Mouse (Mus musculus) forebrain, embryonic 15.5 days (tissue): ENCODE measurements around the gene Plin1. TPM values are rescaled to one million over a fixed set of nuclear protein-coding genes. Genes with fewer than 3 reads are reported as not detected.

Source experiments
- ATAC-seq: fragments of 200-750 bp; cut with Nextera tagmentation; replicated peaks from 2 replicates; pipeline ENCODE4 v1.8.0; 2017; ENCODE audit warnings: mild to moderate bottlenecking, moderate TSS enrichment, moderate library complexity
- H3K27ac ChIP-seq: fragments of 300-500 bp; sonication (generic); replicated peaks from 2 replicates; pipeline ENCODE4 v1.5.1; 2015; ENCODE audit warnings: mild to moderate bottlenecking, inconsistent platforms
- H3K27me3 ChIP-seq: fragments of 300-500 bp; sonication (generic); 2 replicates; pipeline ENCODE4 v1.6.1; 2015; ENCODE audit warnings: inconsistent platforms
- H3K36me3 ChIP-seq: fragments of 300-500 bp; sonication (generic); 2 replicates; pipeline ENCODE4 v1.6.1; 2015; ENCODE audit warnings: mild to moderate bottlenecking, inconsistent platforms
- H3K4me1 ChIP-seq: fragments of 300-500 bp; sonication (generic); 2 replicates; pipeline ENCODE4 v1.6.1; 2015; ENCODE audit warnings: inconsistent platforms
- H3K4me2 ChIP-seq: fragments of 300-500 bp; sonication (generic); replicated peaks from 2 replicates; pipeline ENCODE4 v1.6.1; 2015; ENCODE audit warnings: mild to moderate bottlenecking, inconsistent platforms
- H3K4me3 ChIP-seq: fragments of 300-500 bp; sonication (generic); 2 replicates; pipeline ENCODE4 v1.5.1; 2015; ENCODE audit warnings: mild to moderate bottlenecking, inconsistent platforms
- H3K9ac ChIP-seq: fragments of 300-500 bp; sonication (generic); replicated peaks from 2 replicates; pipeline ENCODE4 v1.6.1; 2015; ENCODE audit warnings: mild to moderate bottlenecking, inconsistent platforms
- H3K9me3 ChIP-seq: fragments of 300-500 bp; sonication (generic); 2 replicates; pipeline ENCODE4 v1.6.1; 2016; ENCODE audit warnings: inconsistent platforms
- WGBS: fragments of 180-500 bp; shearing (Covaris S2); methylation state at CpG from one replicate; pipeline ENCODE4 v1.1.7; 2015; ENCODE audit warnings: mixed read lengths; 5-methylcytosine and 5-hydroxymethylcytosine counted together
- polyA plus RNA-seq: library from polyadenylated mRNA; unstranded; fragments of >200 nt; fragmentation: Nextera tagmentation; extraction: Ambion mirVana; gene quantifications from 2 replicates; pipeline ENCODE4 v1.2.1, GENCODE M21; 2015

Plin1 gene
- not detected in 2 replicates for polyA plus RNA-seq

DNA sequence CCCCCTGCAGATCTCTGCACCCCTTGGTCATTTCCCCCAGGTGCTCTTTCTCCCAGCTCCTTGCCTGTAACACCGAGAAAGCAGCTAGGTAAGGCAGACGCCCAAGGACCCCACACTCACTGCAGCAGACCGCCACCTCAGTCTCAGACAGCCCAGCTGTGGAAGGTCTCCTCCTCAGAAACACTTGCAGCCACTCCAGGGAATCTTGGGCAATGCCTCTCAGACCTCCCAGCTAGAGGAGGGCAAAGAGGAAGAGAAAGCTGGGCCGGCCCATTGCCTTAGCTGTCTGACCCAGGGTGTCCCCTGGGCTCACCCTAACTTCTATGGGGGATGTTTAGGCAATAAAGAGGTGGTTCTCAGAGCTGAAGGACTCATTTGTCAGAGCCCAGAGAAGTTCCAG is at the start of gene Plin1:
Gene Plin1, minus strand, starts transcription at position 282 of the 400 bp plus-strand sequence.
- Histone ChIP-seq H3K36me3 (0 out of 2 replicates have a peak, but pooled peaks cover 5% of the 10 kb centered on the region), H3K27me3 (no peaks in the 10 kb centered on the region), H3K9me3 (no peaks in the 10 kb centered on the region), H3K27ac (no peak within 1 kb of the TSS), H3K4me2 (no peak within 1 kb of the TSS), H3K4me1 (no peaks in the 10 kb centered on the region), H3K4me3 (no peak within 1 kb of the TSS), H3K9ac (no peak within 1 kb of the TSS)
- no peak for ATAC-seq
- WGBS = 55% methylated on average over 4 of the region's 4 CpGs

DNA sequence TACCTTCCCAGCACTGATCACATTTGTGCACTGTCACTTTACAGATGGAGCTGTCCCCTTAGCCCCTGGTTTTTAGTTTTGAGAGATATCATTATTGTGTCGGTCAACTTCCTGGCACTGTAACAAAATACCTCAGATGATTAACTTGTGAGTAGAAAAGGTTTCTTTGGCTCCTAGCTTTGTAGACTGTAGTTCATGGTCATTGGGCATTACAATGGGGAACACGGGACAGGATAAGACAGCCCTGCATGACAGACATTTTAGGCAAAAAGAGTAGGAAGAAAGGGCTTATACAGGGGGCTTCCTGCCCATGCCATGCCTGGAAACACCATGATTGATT is 49.8 kb upstream of the Plin1 start:
- no peak overlapping the region for H3K27ac ChIP-seq
- H3K4me2 ChIP-seq = no peak overlapping the region
- ATAC-seq = no peak
- no peaks in the 10 kb centered on the region for H3K36me3 ChIP-seq
- H3K9ac ChIP-seq = no peak overlapping the region
- H3K4me1 ChIP-seq = no peaks in the 10 kb centered on the region
- no peaks in the 10 kb centered on the region for H3K27me3 ChIP-seq
- H3K4me3 ChIP-seq = no peak overlapping the region
- H3K9me3 ChIP-seq = no peaks in the 10 kb centered on the region
- WGBS = 86% methylated on average over 2 of the region's 2 CpGs

DNA sequence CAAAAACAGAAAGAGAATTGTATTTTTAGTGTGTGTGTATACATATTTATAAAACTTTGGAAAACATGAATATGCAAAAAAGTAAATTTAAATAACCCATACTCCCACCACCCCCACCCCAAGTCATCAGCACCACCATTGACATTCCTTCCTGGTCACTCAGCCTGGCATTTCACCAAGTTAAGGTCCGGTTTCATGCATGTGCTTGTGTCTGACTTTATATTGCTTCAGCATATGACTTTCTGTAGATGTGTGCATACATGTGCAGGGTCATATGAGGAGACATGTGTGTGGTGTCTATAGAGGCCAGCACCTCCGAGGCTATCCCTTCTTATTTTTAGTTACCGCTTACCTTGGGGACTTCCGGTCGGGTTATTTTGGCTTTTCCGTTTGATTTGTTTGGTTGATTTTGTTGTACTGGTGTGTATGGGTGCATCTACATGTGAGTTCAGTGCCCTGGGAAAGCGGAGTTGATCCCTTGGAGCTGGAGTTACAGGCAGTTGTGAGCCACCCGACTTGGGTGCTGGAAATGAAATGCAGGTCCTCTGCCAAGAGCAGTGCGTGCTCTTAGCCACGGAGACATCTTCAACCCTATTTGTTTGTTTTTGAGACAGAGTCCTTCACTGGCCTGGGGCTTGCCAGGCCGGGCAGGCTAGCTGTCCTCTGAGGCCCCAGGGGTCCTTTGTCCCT is 49.3 kb upstream of the Plin1 start:
- 78% methylated on average over 11 of the region's 11 CpGs for WGBS
- no peak for ATAC-seq
- H3K36me3 ChIP-seq = no peaks in the 10 kb centered on the region

DNA sequence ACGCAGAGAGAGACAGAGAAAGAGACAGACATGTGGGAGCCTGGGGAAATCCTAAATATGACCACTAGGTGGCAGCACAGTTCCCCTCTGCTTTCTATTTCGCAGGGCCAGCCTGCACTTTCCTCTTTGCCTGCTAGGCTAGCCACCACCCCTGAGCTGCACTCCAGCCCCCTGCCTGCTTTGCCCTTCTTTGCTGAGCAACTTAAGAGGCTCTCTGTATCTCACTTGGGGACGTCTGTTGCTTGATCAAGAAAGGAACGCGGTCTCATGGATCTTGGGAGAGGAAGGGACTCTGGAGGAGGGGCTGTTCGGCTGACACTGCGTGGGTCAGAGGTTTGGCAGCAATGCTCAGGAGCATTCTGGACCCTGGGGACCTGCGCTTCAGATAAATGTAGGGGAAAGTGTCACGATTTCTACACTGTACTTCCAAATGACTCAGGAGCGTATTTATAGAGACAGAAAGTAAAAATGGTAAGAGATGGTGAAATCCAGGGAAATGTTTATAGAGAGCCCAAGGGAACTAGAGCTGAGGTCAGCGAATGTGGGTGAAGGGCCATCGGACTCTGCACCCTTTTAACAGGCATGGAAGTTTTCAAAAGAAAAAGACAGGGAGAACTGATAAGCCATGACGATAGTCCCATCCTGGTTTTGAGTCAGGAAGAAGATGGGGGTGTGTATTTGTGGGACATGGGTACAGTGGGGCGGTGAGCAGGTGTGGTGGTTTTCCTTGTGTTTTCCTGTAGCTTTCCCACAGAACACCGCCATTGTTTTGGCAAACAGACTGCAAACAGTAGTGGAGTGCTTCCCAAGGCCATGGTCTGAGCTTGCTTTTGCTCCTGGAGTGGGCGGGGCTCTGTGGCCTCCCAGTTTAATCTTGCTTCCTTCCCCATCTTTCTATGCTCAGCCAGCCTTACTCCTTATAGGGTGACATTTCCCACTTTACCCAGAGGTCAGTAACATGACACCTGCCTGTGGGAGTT is 48.2 kb upstream of the Plin1 start:
- peak overlapping the region; percentile 13; the same call in 1 of the 2 replicates for H3K4me3 ChIP-seq
- peak; percentile 51; the same call in 1 of the 2 replicates for ATAC-seq

More for the DNA sequence above, 49.3 kb upstream of the Plin1 start:
- no peak overlapping the region for H3K4me3 ChIP-seq
- no peaks in the 10 kb centered on the region for H3K9me3 ChIP-seq
- no peak overlapping the region for H3K4me2 ChIP-seq
- no peak overlapping the region for H3K27ac ChIP-seq
- no peak overlapping the region for H3K9ac ChIP-seq
- H3K4me1 ChIP-seq = no peaks in the 10 kb centered on the region
- no peaks in the 10 kb centered on the region for H3K27me3 ChIP-seq

DNA sequence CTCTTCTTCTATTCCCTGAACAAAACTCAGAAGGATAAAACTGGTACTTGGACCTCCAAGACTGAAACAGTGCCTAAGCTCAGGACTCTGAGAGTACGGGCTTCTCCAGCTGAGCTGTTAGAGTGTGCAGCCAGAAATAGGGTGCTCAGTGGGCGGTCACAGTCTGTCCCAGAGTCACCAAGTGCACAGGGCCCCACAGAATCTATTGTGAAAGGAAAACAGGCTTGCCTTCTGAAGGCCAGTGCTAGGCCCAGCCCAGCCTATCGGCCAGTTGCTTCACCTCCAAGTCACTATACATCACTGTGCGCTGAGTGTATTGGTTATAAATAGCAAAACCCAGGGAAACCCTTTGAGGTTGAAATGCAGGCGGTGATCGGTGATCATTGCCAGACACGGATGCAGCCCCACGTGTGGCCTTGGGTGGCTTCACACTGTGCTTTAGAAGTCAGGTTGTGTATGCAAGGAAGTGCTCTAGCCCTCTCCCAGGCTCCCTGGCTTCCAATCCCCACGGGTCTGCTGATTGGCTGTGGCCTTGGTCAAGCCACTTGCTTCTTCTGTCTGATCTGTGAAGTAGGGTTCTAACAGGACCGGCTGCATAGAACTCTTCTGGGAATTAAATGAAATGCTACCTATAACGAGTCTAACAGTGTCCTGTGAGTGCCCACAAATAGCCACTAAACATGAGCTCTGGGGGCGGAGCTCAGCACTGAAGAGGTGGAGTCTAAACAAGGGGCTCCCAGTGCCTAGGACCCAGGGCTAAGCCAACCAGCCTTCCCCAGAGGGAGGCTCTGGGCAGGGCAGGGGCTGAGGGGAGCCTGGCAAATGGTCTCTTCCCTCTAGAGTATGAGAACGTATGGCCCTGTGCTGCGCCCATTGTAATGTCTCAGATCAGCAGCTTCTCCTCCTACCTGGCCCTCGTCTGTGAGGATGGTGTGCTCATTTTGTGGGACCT is 39.1 kb upstream of the Plin1 start:
- no peaks in the 10 kb centered on the region for H3K27me3 ChIP-seq
- no peaks in the 10 kb centered on the region for H3K9me3 ChIP-seq
- no peak overlapping the region for H3K4me2 ChIP-seq
- H3K4me1 ChIP-seq = no peaks in the 10 kb centered on the region
- H3K4me3 ChIP-seq = no peak overlapping the region
- no peak overlapping the region for H3K27ac ChIP-seq
- no peaks in the 10 kb centered on the region for H3K36me3 ChIP-seq
- H3K9ac ChIP-seq = no peak overlapping the region
- WGBS = 48% methylated on average over 15 of the region's 15 CpGs
- ATAC-seq = no peak

More for the DNA sequence above, 48.2 kb upstream of the Plin1 start:
- Histone ChIP-seq H3K9me3 (no peaks in the 10 kb centered on the region), H3K36me3 (no peaks in the 10 kb centered on the region), H3K4me2 (peak overlapping the region; percentile 34), H3K27me3 (no peaks in the 10 kb centered on the region), H3K27ac (no peak overlapping the region), H3K4me1 (no peaks in the 10 kb centered on the region), H3K9ac (peak overlapping the region; percentile 33)
- 34% methylated on average over 16 of the region's 16 CpGs for WGBS

DNA sequence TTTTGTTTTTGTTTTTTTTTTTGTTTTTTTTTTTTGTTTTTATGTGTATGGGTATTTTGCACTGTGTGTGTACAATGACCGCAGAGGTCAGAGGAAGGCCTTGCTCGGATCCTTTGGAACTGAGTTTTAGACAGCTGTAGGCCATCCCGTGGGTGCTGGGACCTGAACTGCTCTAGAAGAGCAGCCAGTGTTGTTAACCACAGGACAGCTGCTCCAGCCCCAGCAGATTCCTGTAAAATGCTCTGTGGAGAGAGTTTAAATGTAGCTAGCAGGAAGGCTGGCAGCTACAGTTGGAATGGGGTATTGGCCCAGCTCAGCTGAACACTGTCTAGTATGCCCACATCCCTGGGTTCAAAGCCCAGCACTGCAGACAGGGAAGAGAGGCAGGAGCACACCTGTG is 37.0 kb upstream of the Plin1 start:
- WGBS = 93% methylated on average over 3 of the region's 3 CpGs
- no peak for ATAC-seq
- Histone ChIP-seq H3K9ac (no peak overlapping the region), H3K9me3 (no peaks in the 10 kb centered on the region), H3K4me3 (no peak overlapping the region), H3K27ac (no peak overlapping the region), H3K27me3 (no peaks in the 10 kb centered on the region), H3K36me3 (no peaks in the 10 kb centered on the region), H3K4me2 (no peak overlapping the region), H3K4me1 (no peaks in the 10 kb centered on the region)

DNA sequence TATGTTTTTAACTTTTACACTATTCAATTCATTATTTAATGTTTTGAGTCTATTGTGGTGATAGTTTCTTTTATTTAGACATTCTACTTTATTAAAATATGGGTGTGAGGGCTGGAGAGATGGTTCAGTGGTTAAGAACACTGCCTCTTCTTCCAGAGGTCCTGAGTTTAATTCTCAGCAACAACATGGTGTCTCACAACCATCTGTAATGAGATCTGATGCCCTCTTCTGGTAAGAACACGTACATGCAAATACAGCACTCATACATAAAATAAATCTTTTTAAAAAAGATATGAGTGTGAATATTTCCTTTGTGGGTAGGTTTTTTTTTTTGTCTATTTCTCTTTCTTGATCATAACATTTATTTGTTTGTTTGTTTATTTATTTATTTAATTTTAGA is 33.3 kb upstream of the Plin1 start:
- no peaks in the 10 kb centered on the region for H3K27me3 ChIP-seq
- H3K9me3 ChIP-seq = no peaks in the 10 kb centered on the region
- no peak overlapping the region for H3K27ac ChIP-seq
- no peak for ATAC-seq
- no peak overlapping the region for H3K9ac ChIP-seq
- no peak overlapping the region for H3K4me2 ChIP-seq
- H3K4me1 ChIP-seq = no peaks in the 10 kb centered on the region
- H3K4me3 ChIP-seq = no peak overlapping the region
- H3K36me3 ChIP-seq = no peaks in the 10 kb centered on the region
- 50% methylated on average over 1 of the region's 1 CpGs for WGBS

DNA sequence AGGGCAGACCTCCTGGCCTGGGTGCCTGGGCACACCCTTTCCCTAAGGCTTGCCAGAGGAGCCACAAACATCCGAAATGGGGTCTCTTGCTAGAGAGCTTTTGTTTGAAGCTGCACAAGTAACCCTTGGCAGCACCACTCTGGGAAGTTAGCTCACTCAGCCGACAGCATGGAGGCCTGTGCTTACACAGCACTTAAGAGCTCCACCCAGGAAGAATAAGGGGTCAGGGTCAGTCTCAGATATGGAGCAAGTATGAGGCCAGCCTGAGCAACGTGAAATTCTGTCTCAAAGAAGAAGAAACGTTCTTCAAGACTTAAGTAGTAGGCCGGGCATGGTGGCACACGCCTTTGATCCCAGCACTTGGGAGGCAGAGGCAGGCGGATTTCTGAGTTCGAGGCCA is 29.4 kb upstream of the Plin1 start:
- Histone ChIP-seq H3K36me3 (no peaks in the 10 kb centered on the region), H3K27ac (no peak overlapping the region), H3K27me3 (no peaks in the 10 kb centered on the region), H3K4me1 (no peaks in the 10 kb centered on the region), H3K9me3 (no peaks in the 10 kb centered on the region), H3K4me2 (no peak overlapping the region), H3K9ac (no peak overlapping the region), H3K4me3 (no peak overlapping the region)
- no peak for ATAC-seq
- WGBS = 81% methylated on average over 8 of the region's 8 CpGs

DNA sequence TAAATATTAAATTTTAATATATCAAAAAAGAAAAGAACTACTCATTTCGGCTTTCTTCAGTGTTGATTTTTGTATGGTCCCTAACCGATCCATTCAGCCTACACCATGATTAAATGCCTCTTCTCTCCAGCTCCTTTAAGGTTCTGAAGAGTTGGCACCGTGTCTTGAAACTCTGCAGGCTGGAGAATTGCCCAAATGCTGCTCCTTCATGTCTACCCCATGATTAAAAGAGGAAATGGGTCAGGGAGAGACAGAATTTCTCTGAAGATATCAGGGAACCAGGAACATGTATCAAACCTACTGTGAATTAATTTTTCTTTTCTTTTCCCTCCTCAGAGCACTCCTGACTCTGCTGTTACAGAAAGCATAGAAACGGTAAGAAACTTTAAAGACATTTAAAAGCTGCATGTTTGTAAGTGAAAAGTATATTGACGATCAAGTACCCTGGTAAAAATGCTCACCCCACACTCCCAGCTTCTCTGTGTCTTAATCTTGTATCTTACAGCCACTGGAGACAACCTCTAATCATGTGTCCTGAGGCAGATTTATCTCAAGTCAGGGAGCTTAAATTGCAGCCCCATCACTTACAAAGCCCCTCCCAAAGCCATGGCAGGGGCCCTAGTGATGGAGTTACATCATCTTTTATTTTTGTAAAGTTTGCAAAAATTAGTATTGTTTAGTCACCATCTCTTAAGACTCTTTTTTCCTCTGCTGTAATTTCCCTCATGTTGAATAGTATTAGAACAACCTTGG is 28.6 kb upstream of the Plin1 start:
- no peak overlapping the region for H3K4me2 ChIP-seq
- H3K27ac ChIP-seq = no peak overlapping the region
- ATAC-seq = no peak
- no peak overlapping the region for H3K4me3 ChIP-seq
- no peak overlapping the region for H3K9ac ChIP-seq
- H3K9me3 ChIP-seq = no peaks in the 10 kb centered on the region
- no peaks in the 10 kb centered on the region for H3K36me3 ChIP-seq
- WGBS = 78% methylated on average over 5 of the region's 5 CpGs
- no peaks in the 10 kb centered on the region for H3K27me3 ChIP-seq
- H3K4me1 ChIP-seq = no peaks in the 10 kb centered on the region

DNA sequence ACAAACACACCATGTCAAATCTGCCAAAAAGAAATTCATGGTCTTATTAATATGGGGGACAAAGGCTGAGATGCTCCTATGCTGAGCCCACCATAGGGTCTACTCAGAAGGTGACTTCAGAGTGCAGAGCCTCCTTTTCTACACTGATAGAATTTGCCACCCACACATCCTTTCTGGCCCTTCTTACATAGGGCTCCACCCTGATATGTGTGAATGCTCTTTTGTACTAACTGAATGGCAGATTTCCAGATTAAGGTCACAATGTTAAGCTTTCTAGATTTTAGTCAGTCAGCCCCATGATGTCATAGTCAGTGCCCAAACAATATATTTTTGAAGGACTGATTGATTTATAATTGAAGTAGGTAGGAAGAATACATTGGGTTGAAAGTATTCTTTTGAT is 27.1 kb upstream of the Plin1 start:
- Histone ChIP-seq H3K9me3 (no peaks in the 10 kb centered on the region), H3K27me3 (no peaks in the 10 kb centered on the region), H3K9ac (no peak overlapping the region), H3K4me2 (no peak overlapping the region), H3K4me3 (no peak overlapping the region), H3K36me3 (no peaks in the 10 kb centered on the region), H3K27ac (no peak overlapping the region), H3K4me1 (no peaks in the 10 kb centered on the region)
- no peak for ATAC-seq

DNA sequence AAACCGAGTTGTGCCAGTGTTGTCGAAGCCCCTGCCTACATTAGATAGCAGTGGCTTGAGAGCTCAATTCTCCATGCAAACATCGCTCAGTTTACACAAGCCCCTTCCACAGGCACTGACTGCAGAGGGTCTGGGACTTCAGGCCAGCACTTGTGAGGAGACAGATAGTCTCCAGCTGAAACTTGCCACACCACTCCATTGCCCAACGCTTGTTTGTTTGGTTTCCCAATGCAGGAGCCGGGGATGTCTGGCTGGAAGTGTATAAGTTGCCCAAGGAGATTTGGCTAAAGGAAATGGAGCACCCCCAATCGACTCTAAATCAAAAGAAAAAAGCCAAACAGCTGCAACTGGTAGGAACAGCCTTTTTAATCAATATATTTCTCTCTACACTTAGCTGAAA is 25.5 kb upstream of the Plin1 start:
- Histone ChIP-seq H3K4me2 (no peak overlapping the region), H3K27me3 (no peaks in the 10 kb centered on the region), H3K4me1 (no peaks in the 10 kb centered on the region), H3K9me3 (no peaks in the 10 kb centered on the region), H3K36me3 (no peaks in the 10 kb centered on the region), H3K27ac (no peak overlapping the region), H3K4me3 (no peak overlapping the region), H3K9ac (no peak overlapping the region)
- no peak for ATAC-seq
- WGBS = 79% methylated on average over 6 of the region's 6 CpGs
